Comparison of ENCODE assay signal across 8 mouse cellular contexts in the genomic region with DNA sequence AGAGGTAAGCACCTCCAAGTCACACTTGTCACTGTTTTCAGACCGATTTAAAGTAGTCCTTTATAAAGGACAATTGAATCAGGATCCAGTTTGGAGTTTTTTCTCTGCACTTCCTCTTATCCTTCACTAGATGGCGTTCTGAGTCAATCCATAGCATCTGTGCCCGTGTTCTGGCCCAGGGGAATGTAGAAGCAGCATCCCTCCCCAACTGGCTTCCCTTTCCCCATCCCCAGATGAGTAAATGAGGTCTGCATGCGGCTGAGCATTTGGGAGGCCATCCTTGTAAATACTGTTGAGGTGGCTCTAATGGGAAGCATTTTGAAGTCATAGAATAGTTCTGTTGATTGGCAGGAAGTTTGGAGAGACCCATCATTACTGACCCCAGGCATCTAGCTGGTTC.
DNase-seq lines count a peak whose midpoint lies in the region; ATAC-seq and TF ChIP-seq lines count a peak whose summit lies in the region.

No protein-coding gene starts in this region.

- H3K36me3 ChIP-seq in heart, embryonic 11.5 days (ENCODE audit: control insufficient read depth, insufficient read depth, low read length) = no peaks in the 10 kb centered on the region
- H3K36me3 ChIP-seq in midbrain, embryonic 10.5 days = no peaks in the 10 kb centered on the region
- H3K36me3 ChIP-seq in midbrain, embryonic 15.5 days (replicated peaks) = no peaks in the 10 kb centered on the region

- H3K27ac ChIP-seq in heart, embryonic 11.5 days (ENCODE audit: low read depth, low read length) = no peak overlapping the region
- H3K27ac ChIP-seq in midbrain, embryonic 10.5 days (replicated peaks) = no peak overlapping the region
- no peak overlapping the region for H3K27ac ChIP-seq in midbrain, embryonic 15.5 days
- H3K27ac ChIP-seq in cortical plate, adult 2 months (ENCODE audit: insufficient read depth, low read length) = no peak overlapping the region

- DNase-seq in heart, adult 11 months = peak; percentile 91
- peak; percentile 17 for DNase-seq in midbrain, embryonic 10.5 days (ENCODE audit: low spot score)
- peak; percentile 70 for DNase-seq in naive thymus-derived CD4-positive, alpha-beta T cell, adult 2 months (ENCODE audit: low read depth)
- DNase-seq in c-Kit-positive CD71-positive TER-119-positive erythroid progenitor cells, embryonic 14.5 days (ENCODE audit: low spot score) = no peak
- no peak for DNase-seq in right cerebral cortex, postnatal 4 days

- H3K4me3 ChIP-seq in heart, embryonic 11.5 days (ENCODE audit: low read depth, low read length) = no peak overlapping the region
- no peak overlapping the region for H3K4me3 ChIP-seq in midbrain, embryonic 10.5 days
- no peak overlapping the region for H3K4me3 ChIP-seq in midbrain, embryonic 15.5 days
- H3K4me3 ChIP-seq in cortical plate, adult 2 months (ENCODE audit: insufficient read depth, low read length) = no peak overlapping the region

- WGBS in heart, embryonic 11.5 days (ENCODE audit: insufficient replicate concordance) = 11% methylated on average over 4 of the region's 4 CpGs
- 17% methylated on average over 4 of the region's 4 CpGs for WGBS in midbrain, embryonic 10.5 days
- 19% methylated on average over 4 of the region's 4 CpGs for WGBS in midbrain, embryonic 15.5 days

- H3K9ac ChIP-seq in heart, embryonic 11.5 days (ENCODE audit: low read depth, low read length) = no peak overlapping the region
- H3K9ac ChIP-seq in midbrain, embryonic 15.5 days = no peak overlapping the region

- no peaks in the 10 kb centered on the region; the same call in 1 of the 2 replicates for H3K9me3 ChIP-seq in heart, embryonic 11.5 days (replicated peaks; ENCODE audit: control insufficient read depth, low read length)
- no peaks in the 10 kb centered on the region for H3K9me3 ChIP-seq in midbrain, embryonic 10.5 days (replicated peaks)
- H3K9me3 ChIP-seq in midbrain, embryonic 15.5 days = no peaks in the 10 kb centered on the region

- H3K4me2 ChIP-seq in heart, embryonic 11.5 days = no peak overlapping the region
- H3K4me2 ChIP-seq in midbrain, embryonic 15.5 days = no peak overlapping the region

- no peaks in the 10 kb centered on the region for H3K4me1 ChIP-seq in heart, embryonic 11.5 days (ENCODE audit: control insufficient read depth, insufficient read depth, low read length)
- H3K4me1 ChIP-seq in midbrain, embryonic 10.5 days = peaks cover 6% of the 10 kb centered on the region
- peaks cover 11% of the 10 kb centered on the region; the same call in 1 of the 2 replicates for H3K4me1 ChIP-seq in midbrain, embryonic 15.5 days
- H3K4me1 ChIP-seq in cortical plate, adult 2 months (ENCODE audit: control insufficient read depth, insufficient read depth, low read length) = no peaks in the 10 kb centered on the region; the same call in 1 of the 2 replicates

- ATAC-seq in heart, embryonic 11.5 days (replicated peaks; ENCODE audit: insufficient number of reproducible peaks, low FRiP score, low TSS enrichment) = no peak
- ATAC-seq in midbrain, embryonic 15.5 days (replicated peaks) = no peak

- no peak for TF ChIP-seq POLR2A in cortical plate, adult 2 months (IDR thresholded peaks at IDR 0.05; ENCODE audit: extremely low read depth, insufficient read depth, low read length)

- H3K27me3 ChIP-seq in heart, embryonic 11.5 days (ENCODE audit: control insufficient read depth, insufficient read depth, low read length) = no peaks in the 10 kb centered on the region
- H3K27me3 ChIP-seq in midbrain, embryonic 10.5 days (ENCODE audit: low read depth, poor library complexity, severe bottlenecking) = no peaks in the 10 kb centered on the region
- no peaks in the 10 kb centered on the region for H3K27me3 ChIP-seq in midbrain, embryonic 15.5 days (replicated peaks)

- TF ChIP-seq CTCF in cortical plate, adult 2 months (IDR thresholded peaks at IDR 0.05; ENCODE audit: extremely low read depth, insufficient read depth, low read length) = peak; percentile 73

Comparison
In these comparisons a context has a peak if more than half of its experiments do, and no peak if none do; other contexts are left out.
1. DNase-seq: peak in heart, adult 11 months (single experiment), midbrain, embryonic 10.5 days (single experiment) and naive thymus-derived CD4-positive, alpha-beta T cell, adult 2 months (single experiment); none in c-Kit-positive CD71-positive TER-119-positive erythroid progenitor cells, embryonic 14.5 days (single experiment) and right cerebral cortex, postnatal 4 days (single experiment).